Mouse (Mus musculus): ENCODE measurements at regions not wholly inside any gene's neighbourhood (a gene's known extent, or its start where the extent isn't known, plus 50 kb on each side); places are given as distances from the start of the nearest gene placed in this dataset.

DNA sequence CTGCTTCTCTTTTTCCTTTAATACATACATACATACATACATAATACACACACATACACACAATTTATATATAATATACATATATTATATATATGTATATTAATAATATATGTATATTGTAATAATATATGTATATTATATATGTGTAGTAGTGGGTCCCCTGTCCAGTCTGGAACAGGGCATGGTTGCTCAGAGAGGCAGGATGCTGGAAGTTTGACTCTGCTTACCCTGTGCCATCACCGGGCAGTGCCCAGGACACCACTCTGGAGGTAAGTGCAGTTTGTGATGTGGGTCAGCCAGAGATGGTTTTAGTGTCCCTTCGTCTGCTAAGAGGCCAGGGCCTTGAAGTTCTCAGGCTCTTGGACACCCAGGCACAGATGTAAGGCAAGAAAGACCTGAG lies 923.5 kb upstream of the Nrxn1 start:
- Histone ChIP-seq H3K27me3 (replicated peaks; ENCODE audit: control insufficient read depth, insufficient read depth, low read length) (no peaks in the 10 kb centered on the region), H3K36me3 (ENCODE audit: control insufficient read depth, insufficient read depth, low read length) (no peaks in the 10 kb centered on the region), H3K27ac (replicated peaks; ENCODE audit: low read depth, low read length) (no peak overlapping the region), H3K4me2 (ENCODE audit: low read depth, low read length) (no peak overlapping the region), H3K4me3 (ENCODE audit: low read depth, low read length) (no peak overlapping the region), H3K4me1 (ENCODE audit: control insufficient read depth, insufficient read depth, low read length) (no peaks in the 10 kb centered on the region), H3K9ac (ENCODE audit: low read depth, low read length) (no peak overlapping the region), H3K9me3 (ENCODE audit: control insufficient read depth, low read length) (no peaks in the 10 kb centered on the region)
- ATAC-seq (ENCODE audit: low read depth) (no peak), DNase-seq (ENCODE audit: low spot score) (no peak)
- WGBS, result 93% methylated on average over 2 of the region's 2 CpGs

DNA sequence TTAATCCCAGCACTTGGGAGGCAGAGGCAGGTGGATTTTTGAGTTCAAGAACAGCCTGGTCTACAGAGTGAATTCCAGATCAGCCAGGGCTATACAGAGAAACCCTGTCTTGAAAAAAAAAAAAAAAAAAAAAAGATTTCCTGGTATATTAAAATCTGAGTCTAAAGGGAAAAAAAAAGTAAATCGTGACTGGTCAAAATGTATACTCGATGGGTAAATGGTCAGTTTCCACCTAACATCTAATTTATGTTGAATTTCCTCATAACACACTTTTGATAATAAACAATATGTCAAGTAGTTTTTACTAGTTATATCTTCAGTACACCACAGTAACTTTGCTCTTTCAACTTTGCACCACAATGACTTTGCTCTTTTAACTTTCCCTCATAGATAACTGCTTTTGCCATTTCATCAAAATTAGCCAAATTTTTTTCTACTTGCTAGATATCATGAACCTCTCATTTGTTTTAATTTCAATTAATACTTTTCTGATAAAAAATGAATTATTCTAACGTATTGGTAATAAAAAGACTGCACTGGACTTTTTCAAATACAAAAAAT lies 922.8 kb upstream of the Nrxn1 start:
- H3K9ac ChIP-seq (ENCODE audit: low read depth, low read length), result no peak overlapping the region
- H3K27ac ChIP-seq (replicated peaks; ENCODE audit: low read depth, low read length), result no peak overlapping the region
- H3K4me2 ChIP-seq (ENCODE audit: low read depth, low read length), result no peak overlapping the region
- DNase-seq (ENCODE audit: low spot score) (no peak), ATAC-seq (ENCODE audit: low read depth) (no peak)
- 74% methylated on average over 3 of the region's 3 CpGs for WGBS
- no peaks in the 10 kb centered on the region for H3K9me3 ChIP-seq (ENCODE audit: control insufficient read depth, low read length)
- H3K36me3 ChIP-seq (ENCODE audit: control insufficient read depth, insufficient read depth, low read length), result no peaks in the 10 kb centered on the region
- H3K27me3 ChIP-seq (replicated peaks; ENCODE audit: control insufficient read depth, insufficient read depth, low read length), result no peaks in the 10 kb centered on the region
- no peak overlapping the region for H3K4me3 ChIP-seq (ENCODE audit: low read depth, low read length)
- H3K4me1 ChIP-seq (ENCODE audit: control insufficient read depth, insufficient read depth, low read length), result no peaks in the 10 kb centered on the region

DNA sequence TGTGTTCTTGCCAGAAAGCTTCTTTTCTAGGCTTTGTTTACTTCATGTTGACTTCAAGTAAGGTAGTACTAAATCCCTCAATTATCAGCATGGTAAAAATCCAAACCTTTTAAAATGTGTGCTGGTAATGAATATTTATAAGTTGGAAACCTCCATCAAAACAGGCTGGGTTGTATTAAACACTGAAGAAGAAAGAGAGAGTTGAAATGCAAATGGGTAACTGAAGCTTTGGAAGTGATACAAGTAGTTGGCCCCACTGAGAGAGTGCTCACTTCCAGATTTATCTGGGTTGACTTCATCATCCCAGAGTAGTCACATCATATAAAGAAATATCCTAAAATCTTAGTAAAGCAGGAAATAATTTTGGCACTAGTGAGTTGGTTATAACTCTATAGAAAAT lies 902.7 kb upstream of the Nrxn1 start:
- ATAC-seq (ENCODE audit: low read depth) (no peak), DNase-seq (ENCODE audit: low spot score) (peak; percentile 2)
- Histone ChIP-seq H3K4me1 (ENCODE audit: control insufficient read depth, insufficient read depth, low read length) (no peaks in the 10 kb centered on the region), H3K27ac (replicated peaks; ENCODE audit: low read depth, low read length) (no peak overlapping the region), H3K4me2 (ENCODE audit: low read depth, low read length) (no peak overlapping the region), H3K9me3 (ENCODE audit: control insufficient read depth, low read length) (no peaks in the 10 kb centered on the region), H3K36me3 (ENCODE audit: control insufficient read depth, insufficient read depth, low read length) (no peaks in the 10 kb centered on the region), H3K4me3 (ENCODE audit: low read depth, low read length) (no peak overlapping the region), H3K9ac (ENCODE audit: low read depth, low read length) (no peak overlapping the region), H3K27me3 (replicated peaks; ENCODE audit: control insufficient read depth, insufficient read depth, low read length) (no peaks in the 10 kb centered on the region)

DNA sequence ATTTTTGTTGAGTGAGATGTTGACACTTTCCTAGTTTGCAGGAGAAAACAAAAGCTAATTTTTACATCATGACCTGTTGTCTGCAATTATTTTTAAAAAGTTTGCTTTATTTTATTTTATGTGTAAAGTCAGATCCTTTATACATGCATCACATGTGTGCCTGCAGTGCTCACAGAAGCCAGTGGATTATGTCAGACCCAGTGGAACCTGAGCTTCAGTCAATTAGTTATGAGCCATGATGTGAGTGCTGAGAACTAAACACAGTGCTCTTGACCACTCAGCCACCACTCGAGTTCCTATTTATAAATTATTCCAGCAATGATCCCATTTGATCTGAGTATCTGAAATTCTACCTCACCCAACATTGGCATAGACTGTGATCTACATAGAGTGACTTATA lies 902.2 kb upstream of the Nrxn1 start:
- no peak overlapping the region for H3K27ac ChIP-seq (replicated peaks; ENCODE audit: low read depth, low read length)
- H3K9ac ChIP-seq (ENCODE audit: low read depth, low read length), result no peak overlapping the region
- H3K4me1 ChIP-seq (ENCODE audit: control insufficient read depth, insufficient read depth, low read length), result no peaks in the 10 kb centered on the region
- H3K4me2 ChIP-seq (ENCODE audit: low read depth, low read length), result no peak overlapping the region
- 62% methylated on average over 1 of the region's 1 CpGs for WGBS
- no peaks in the 10 kb centered on the region for H3K36me3 ChIP-seq (ENCODE audit: control insufficient read depth, insufficient read depth, low read length)
- H3K9me3 ChIP-seq (ENCODE audit: control insufficient read depth, low read length), result no peaks in the 10 kb centered on the region
- H3K4me3 ChIP-seq (ENCODE audit: low read depth, low read length), result no peak overlapping the region
- no peak for ATAC-seq (ENCODE audit: low read depth)
- H3K27me3 ChIP-seq (replicated peaks; ENCODE audit: control insufficient read depth, insufficient read depth, low read length), result no peaks in the 10 kb centered on the region
- DNase-seq (ENCODE audit: low spot score), result no peak

DNA sequence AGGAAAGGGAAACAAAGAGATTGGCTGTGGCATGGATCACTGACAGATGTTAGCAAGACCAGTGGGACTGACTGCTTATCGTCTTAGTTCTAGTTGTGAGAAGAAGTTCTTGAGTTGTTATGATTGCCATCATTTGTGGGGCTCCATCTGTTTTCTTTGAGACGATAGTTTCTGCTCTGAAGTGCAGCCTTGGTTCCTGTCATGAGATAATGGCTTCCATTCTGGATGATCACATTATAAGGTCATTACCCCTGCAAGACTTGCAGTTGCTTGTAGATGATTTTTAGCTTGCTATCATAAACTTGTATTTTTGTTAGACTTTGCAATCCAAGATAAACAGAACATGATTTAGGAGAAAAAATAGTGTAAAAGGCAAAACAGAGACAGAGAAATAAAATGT lies 881.6 kb upstream of the Nrxn1 start:
- WGBS, result 53% methylated on average over 2 of the region's 2 CpGs
- DNase-seq (ENCODE audit: low spot score), result no peak
- no peak overlapping the region for H3K4me3 ChIP-seq (ENCODE audit: low read depth, low read length)

More for the DNA sequence above, 881.6 kb upstream of the Nrxn1 start:
- no peak overlapping the region for H3K27ac ChIP-seq (replicated peaks; ENCODE audit: low read depth, low read length)
- ATAC-seq (ENCODE audit: low read depth), result no peak
- no peaks in the 10 kb centered on the region for H3K4me1 ChIP-seq (ENCODE audit: control insufficient read depth, insufficient read depth, low read length)
- H3K27me3 ChIP-seq (replicated peaks; ENCODE audit: control insufficient read depth, insufficient read depth, low read length), result no peaks in the 10 kb centered on the region
- H3K9ac ChIP-seq (ENCODE audit: low read depth, low read length), result no peak overlapping the region
- H3K9me3 ChIP-seq (ENCODE audit: control insufficient read depth, low read length), result no peaks in the 10 kb centered on the region
- H3K4me2 ChIP-seq (ENCODE audit: low read depth, low read length), result no peak overlapping the region
- no peaks in the 10 kb centered on the region for H3K36me3 ChIP-seq (ENCODE audit: control insufficient read depth, insufficient read depth, low read length)
